ENCODE assay signal across 8 mouse cellular contexts in the genomic region with DNA sequence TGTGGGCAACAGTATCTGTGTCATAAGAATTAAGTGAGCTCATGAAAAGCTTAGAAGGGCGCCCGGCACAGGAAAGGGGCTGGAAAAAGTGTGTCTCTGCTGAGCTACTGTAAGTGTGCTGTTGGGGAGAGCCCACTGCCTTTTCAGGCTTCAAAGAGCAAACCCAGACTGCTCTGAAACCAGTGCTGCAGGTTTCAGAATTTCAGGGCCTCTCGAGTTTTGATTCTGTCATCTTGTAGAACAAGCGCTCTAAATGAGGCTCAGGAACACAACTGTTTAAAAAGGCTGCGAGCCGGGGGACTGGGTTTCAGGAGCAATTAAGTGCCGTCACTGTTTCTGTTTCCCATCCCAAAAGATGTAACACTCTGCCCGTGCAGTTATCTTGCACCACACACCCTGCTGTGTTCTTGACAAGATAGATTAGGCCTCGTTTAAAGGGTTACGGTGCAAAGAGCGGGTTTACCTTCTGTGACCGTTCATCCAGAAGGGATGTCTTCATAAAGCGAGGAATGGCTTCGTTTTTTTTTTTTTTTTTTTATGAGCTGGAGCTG. TPM values are rescaled to one million over a fixed set of nuclear protein-coding genes. Genes with fewer than 3 reads are reported as not detected.
DNase-seq lines count a peak whose midpoint lies in the region; ATAC-seq and TF ChIP-seq lines count a peak whose summit lies in the region.

No protein-coding gene starts in this region.

- no peak for ATAC-seq in kidney, postnatal 0 days (replicated peaks; ENCODE audit: low FRiP score, low read depth)
- ATAC-seq in intestine, embryonic 16.5 days, result no peak

- DNase-seq in kidney, postnatal 0 days (ENCODE audit: low spot score), result no peak
- no peak for DNase-seq in kidney, postnatal 14 days
- peak; percentile 61 for DNase-seq in embryo, embryonic 10.5 days (ENCODE audit: low spot score)
- no peak for DNase-seq in layer of hippocampus, postnatal 10 days (ENCODE audit: low spot score in 2 of 2)
- no peak for DNase-seq in adrenal gland, adult 2 months
- no peak for DNase-seq in lung, postnatal 14 days

- H3K9ac ChIP-seq in kidney, postnatal 0 days (ENCODE audit: low read depth, low read length), result no peak overlapping the region
- H3K9ac ChIP-seq in intestine, embryonic 16.5 days (ENCODE audit: low read depth, low read length), result no peak overlapping the region; the same call in 1 of the 2 replicates

- H3K9me3 ChIP-seq in kidney, postnatal 0 days (replicated peaks; ENCODE audit: low read length), result no peaks in the 10 kb centered on the region
- no peaks in the 10 kb centered on the region for H3K9me3 ChIP-seq in intestine, embryonic 16.5 days (ENCODE audit: control insufficient read depth, low read length)

- 23% methylated on average over 14 of the region's 14 CpGs for WGBS in kidney, postnatal 0 days
- WGBS in intestine, embryonic 16.5 days, result 20% methylated on average over 14 of the region's 14 CpGs
- 35% methylated on average over 14 of the region's 14 CpGs for WGBS in small intestine, adult 2 months

- H3K27me3 ChIP-seq in kidney, postnatal 0 days (ENCODE audit: insufficient read depth, low read length), result no peaks in the 10 kb centered on the region
- no peaks in the 10 kb centered on the region for H3K27me3 ChIP-seq in intestine, embryonic 16.5 days (replicated peaks; ENCODE audit: control insufficient read depth, insufficient read depth, low read length)
- H3K27me3 ChIP-seq in small intestine, adult 2 months (ENCODE audit: control insufficient read depth, insufficient read depth, low read length), result no peaks in the 10 kb centered on the region

- no peak overlapping the region for H3K27ac ChIP-seq in kidney, postnatal 0 days
- H3K27ac ChIP-seq in intestine, embryonic 16.5 days (ENCODE audit: low read length), result peak overlapping the region; percentile 26; the same call in 1 of the 2 replicates
- peak overlapping the region; percentile 13; the same call in 1 of the 2 replicates for H3K27ac ChIP-seq in small intestine, adult 2 months (ENCODE audit: insufficient read depth, low read depth, low read length)

- H3K4me3 ChIP-seq in kidney, postnatal 0 days (replicated peaks; ENCODE audit: low read depth, low read length), result no peak overlapping the region
- peak overlapping the region; percentile 13; the same call in 1 of the 2 replicates for H3K4me3 ChIP-seq in intestine, embryonic 16.5 days (ENCODE audit: low read length)
- H3K4me3 ChIP-seq in small intestine, adult 2 months (ENCODE audit: low read depth, low read length), result no peak overlapping the region

- no peaks in the 10 kb centered on the region for H3K36me3 ChIP-seq in kidney, postnatal 0 days (ENCODE audit: insufficient read depth, low read length)
- no peaks in the 10 kb centered on the region for H3K36me3 ChIP-seq in intestine, embryonic 16.5 days (ENCODE audit: control insufficient read depth, insufficient read depth, low read length)
- no peaks in the 10 kb centered on the region for H3K36me3 ChIP-seq in small intestine, adult 2 months (ENCODE audit: control insufficient read depth, insufficient read depth, low read length)

- TF ChIP-seq POLR2A in small intestine, adult 2 months (IDR thresholded peaks at IDR 0.05; ENCODE audit: low read depth, low read length), result no peak

- TF ChIP-seq CTCF in kidney, postnatal 0 days (IDR thresholded peaks at IDR 0.05; ENCODE audit: low read depth), result no peak
- no peak for TF ChIP-seq CTCF in small intestine, adult 2 months (IDR thresholded peaks at IDR 0.05; ENCODE audit: extremely low read depth, insufficient read length, insufficient replicate concordance, low read depth, low read length)

- H3K4me2 ChIP-seq in kidney, postnatal 0 days (ENCODE audit: low read length), result peak overlapping the region; percentile 18
- peak overlapping the region; percentile 30; the same call in 1 of the 2 replicates for H3K4me2 ChIP-seq in intestine, embryonic 16.5 days (ENCODE audit: low read depth, low read length)

- H3K4me1 ChIP-seq in kidney, postnatal 0 days (replicated peaks; ENCODE audit: insufficient read depth, low read length), result peaks cover 16% of the 10 kb centered on the region
- H3K4me1 ChIP-seq in intestine, embryonic 16.5 days (ENCODE audit: control insufficient read depth, insufficient read depth, low read length), result peaks cover 26% of the 10 kb centered on the region
- peaks cover 5% of the 10 kb centered on the region for H3K4me1 ChIP-seq in small intestine, adult 2 months (ENCODE audit: control insufficient read depth, insufficient read depth, insufficient read length, low read length)

RNA-seq across cellular contexts. Expression of a gene that starts 2.7 kb away (rescaled TPM):
- polyA plus RNA-seq in kidney, postnatal 0 days (2015; fragmentation: Nextera tagmentation; extraction: Ambion mirVana), result 8.7 and 10.0 TPM in 2 replicates
- 8.3 and 8.8 TPM in 2 replicates for polyA plus RNA-seq in intestine, embryonic 16.5 days (2015; fragmentation: Nextera tagmentation; extraction: Ambion mirVana)
- polyA plus RNA-seq in small intestine, adult 2 months (2012; rRNA removed), result 9.6 and 15.6 TPM in 2 replicates
- total RNA-seq in layer of hippocampus, postnatal 10 days (2021), result 1 to 10 TPM; 5.8 to 6.5 TPM
- total RNA-seq in adrenal gland, adult 2 months (2021), result 10 to 100 TPM; 16.6 to 20.9 TPM
- 27.0 and 37.1 TPM in 2 replicates for polyA plus RNA-seq in adrenal gland, adult 2 months (2012; rRNA removed)

RNA-seq across cellular contexts. Expression of a gene that starts 29.5 kb away (rescaled TPM):
- polyA plus RNA-seq in kidney, postnatal 0 days (2015; fragmentation: Nextera tagmentation; extraction: Ambion mirVana), result 49.0 and 52.1 TPM in 2 replicates
- polyA plus RNA-seq in intestine, embryonic 16.5 days (2015; fragmentation: Nextera tagmentation; extraction: Ambion mirVana), result 61.1 and 64.5 TPM in 2 replicates
- 9.6 and 19.4 TPM in 2 replicates for polyA plus RNA-seq in small intestine, adult 2 months (2012; rRNA removed)
- 10 to 100 TPM; 59.2 to 63.1 TPM for total RNA-seq in layer of hippocampus, postnatal 10 days (2021)
- total RNA-seq in adrenal gland, adult 2 months (2021), result 10 to 100 TPM; 51.7 to 64.2 TPM
- polyA plus RNA-seq in adrenal gland, adult 2 months (2012; rRNA removed), result 21.5 and 23.8 TPM in 2 replicates

RNA-seq across cellular contexts. Expression of a gene that starts 44.9 kb away (rescaled TPM):
- polyA plus RNA-seq in kidney, postnatal 0 days (2015; fragmentation: Nextera tagmentation; extraction: Ambion mirVana), result 103 and 104 TPM in 2 replicates
- 116 and 117 TPM in 2 replicates for polyA plus RNA-seq in intestine, embryonic 16.5 days (2015; fragmentation: Nextera tagmentation; extraction: Ambion mirVana)
- 81.9 and 151 TPM in 2 replicates for polyA plus RNA-seq in small intestine, adult 2 months (2012; rRNA removed)
- total RNA-seq in layer of hippocampus, postnatal 10 days (2021), result 10 to 100 TPM; 75.0 to 81.6 TPM
- total RNA-seq in adrenal gland, adult 2 months (2021), result 10 to 100 TPM; 61.1 to 76.8 TPM
- 52.8 and 60.4 TPM in 2 replicates for polyA plus RNA-seq in adrenal gland, adult 2 months (2012; rRNA removed)
